Mouse (Mus musculus) spleen, adult 2 months (tissue): ENCODE measurements around the gene Rgs3. TPM values are rescaled to one million over a fixed set of nuclear protein-coding genes. Genes with fewer than 3 reads are reported as not detected.

Experiments used
- DNase-seq, 2 experiments: peaks; one replicate each; pipeline versions ENCODE4 v3.0.0 to v3.0.0-alpha.2; 2012 to 2021; ENCODE audit warnings: low spot score in 2 of 2, low read depth in 1 of 2
- H3K27ac ChIP-seq: fragments of 200-500 bp; 2 replicates; pipeline ENCODE4 v1.5.1; 2012; ENCODE audit warnings: low read length, inconsistent platforms; ENCODE audit not compliant: insufficient read depth
- H3K27me3 ChIP-seq: fragments of 200-500 bp; 2 replicates; pipeline ENCODE4 v1.6.1; 2012; ENCODE audit warnings: mild to moderate bottlenecking, moderate library complexity, low read length, inconsistent platforms; ENCODE audit not compliant: control insufficient read depth, insufficient read depth
- H3K36me3 ChIP-seq: fragments of 200-500 bp; 2 replicates; pipeline ENCODE4 v1.6.1; 2012; ENCODE audit warnings: mild to moderate bottlenecking, low read length, inconsistent platforms; ENCODE audit not compliant: control insufficient read depth, insufficient read depth
- H3K4me1 ChIP-seq: fragments of 200-500 bp; 2 replicates; pipeline ENCODE4 v1.6.1; 2011; ENCODE audit warnings: inconsistent platforms; ENCODE audit not compliant: control insufficient read depth, insufficient read depth, insufficient read length
- H3K4me3 ChIP-seq: fragments of 200-500 bp; 2 replicates; pipeline ENCODE4 v1.5.1; 2011; ENCODE audit warnings: mild to moderate bottlenecking, inconsistent platforms; ENCODE audit not compliant: insufficient read depth, insufficient read length; ENCODE audit errors: extremely low read depth
- CTCF ChIP-seq: fragments of 200-500 bp; IDR thresholded peaks from 2 replicates; pipeline ENCODE4 v1.5.1; 2011; ENCODE audit warnings: mild to moderate bottlenecking, inconsistent platforms; ENCODE audit not compliant: insufficient read depth, insufficient read length, insufficient replicate concordance; ENCODE audit errors: extremely low read depth
- POLR2A ChIP-seq: fragments of 200-500 bp; IDR thresholded peaks from 2 replicates; pipeline ENCODE4 v1.6.1; 2011; ENCODE audit warnings: low read depth, low read length, inconsistent platforms
- WGBS: fragments of 180-500 bp; shearing (Covaris S2); methylation state at CpG from one replicate; pipeline ENCODE4 v1.1.7; 2018; 5-methylcytosine and 5-hydroxymethylcytosine counted together
- polyA plus RNA-seq: library from polyadenylated mRNA; depleted of rRNA; stranded (reverse); fragments of >200 nt; gene quantifications from 2 replicates; pipeline ENCODE4 v1.2.3, GENCODE M21; 2012

Gene Rgs3
- polyA plus RNA-seq, 1 experiment: 51.7 TPM

- H3K27ac ChIP-seq: peak overlapping the region; percentile 1; the same call in 1 of the 2 replicates
- H3K36me3 ChIP-seq: no peaks in the 10 kb centered on the region
- DNase-seq: no peak
- H3K4me1 ChIP-seq: peaks cover 12% of the 10 kb centered on the region
- WGBS: 45% methylated on average over 3 of the region's 3 CpGs
- no peaks in the 10 kb centered on the region for H3K27me3 ChIP-seq
- TF ChIP-seq POLR2A (no peak), CTCF (no peak)
- no peak overlapping the region for H3K4me3 ChIP-seq
Measured at GRCm38 (mm10) chr4:62738996-62739395, 179.3 kb downstream of the Rgs3 start.

- TF ChIP-seq CTCF: no peak
- no peak for TF ChIP-seq POLR2A
- no peak overlapping the region for H3K27ac ChIP-seq
- H3K27me3 ChIP-seq: no peaks in the 10 kb centered on the region
- no peak for DNase-seq
- WGBS: 93% methylated on average over 4 of the region's 4 CpGs
- no peaks in the 10 kb centered on the region for H3K36me3 ChIP-seq
- H3K4me1 ChIP-seq: peaks cover 12% of the 10 kb centered on the region
- H3K4me3 ChIP-seq: no peak overlapping the region
Measured at GRCm38 (mm10) chr4:62739591-62739990, 179.9 kb downstream of the Rgs3 start.

- WGBS: 77% methylated on average over 6 of the region's 6 CpGs
- H3K36me3 ChIP-seq: no peaks in the 10 kb centered on the region
- H3K27me3 ChIP-seq: no peaks in the 10 kb centered on the region
- no peak for TF ChIP-seq POLR2A
- TF ChIP-seq CTCF: no peak
- peaks cover 12% of the 10 kb centered on the region for H3K4me1 ChIP-seq
- DNase-seq: no peak
- H3K4me3 ChIP-seq: no peak overlapping the region
- no peak overlapping the region for H3K27ac ChIP-seq
Measured at GRCm38 (mm10) chr4:62740282-62741054, 180.8 kb downstream of the Rgs3 start.

GRCm38 (mm10) chr4:62741055-62741453, 181.4 kb downstream of the Rgs3 start:
- Histone ChIP-seq H3K27me3 (no peaks in the 10 kb centered on the region), H3K36me3 (no peaks in the 10 kb centered on the region), H3K4me3 (no peak overlapping the region), H3K27ac (no peak overlapping the region), H3K4me1 (peaks cover 12% of the 10 kb centered on the region)
- 84% methylated on average over 5 of the region's 5 CpGs for WGBS
- TF ChIP-seq CTCF (no peak), POLR2A (no peak)
- no peak for DNase-seq

GRCm38 (mm10) chr4:62741601-62742000, 182.0 kb downstream of the Rgs3 start:
- DNase-seq: no peak
- Histone ChIP-seq H3K27me3 (no peaks in the 10 kb centered on the region), H3K4me3 (no peak overlapping the region), H3K36me3 (no peaks in the 10 kb centered on the region), H3K4me1 (peaks cover 12% of the 10 kb centered on the region), H3K27ac (no peak overlapping the region)
- WGBS: 78% methylated on average over 3 of the region's 3 CpGs
- TF ChIP-seq CTCF: no peak
- no peak for TF ChIP-seq POLR2A

- 77% methylated on average over 14 of the region's 14 CpGs for WGBS
- TF ChIP-seq POLR2A (no peak), CTCF (no peak)
- DNase-seq: no peak
- Histone ChIP-seq H3K27ac (no peak overlapping the region), H3K27me3 (no peaks in the 10 kb centered on the region), H3K4me3 (no peak overlapping the region), H3K36me3 (no peaks in the 10 kb centered on the region), H3K4me1 (peaks cover 8% of the 10 kb centered on the region)
Measured at GRCm38 (mm10) chr4:62742885-62743760, 183.5 kb downstream of the Rgs3 start.
